14 mouse cellular contexts compared by ENCODE assay signal in genomic region chr11:115463397-115463796, GRCm38 (mm10). TPM values are rescaled to one million over a fixed set of nuclear protein-coding genes. Genes with fewer than 3 reads are reported as not detected.
A peak's percentile ranks its signal among the peaks of the same experiment; 100 is the strongest.
DNase-seq lines count a peak whose midpoint lies in the region; ATAC-seq and TF ChIP-seq lines count a peak whose summit lies in the region.
"Had no signal": no experiment of that assay in that cellular context is flagged by ENCODE, and none has a peak within 500 bp of the region (broad histone marks: within the 10 kb centered on the region; RNA-seq: fewer than 3 reads in every experiment).

No protein-coding gene starts in this region.

- H3K36me3 ChIP-seq in heart, embryonic 10.5 days, result no peaks in the 10 kb centered on the region
- H3K36me3 ChIP-seq in kidney, embryonic 16.5 days (ENCODE audit: insufficient read depth, low read length), result no peaks in the 10 kb centered on the region
- peaks cover 21% of the 10 kb centered on the region for H3K36me3 ChIP-seq in thymus, adult 2 months (ENCODE audit: control insufficient read depth, insufficient read depth, low read length)
- H3K36me3 ChIP-seq: hindbrain, embryonic 13.5 days; midbrain, embryonic 12.5 days had no signal

- no peak for DNase-seq in heart, embryonic 10.5 days (ENCODE audit: low spot score)
- DNase-seq in heart, postnatal 4 days, result no peak
- DNase-seq in ZHBTc4 (ENCODE audit: low read depth, low spot score), result peak; percentile 86
- peak; percentile 71 for DNase-seq in thymus, adult 2 months
- DNase-seq in lung, postnatal 14 days, result no peak
- no peak for DNase-seq in spleen, postnatal 4 days (ENCODE audit: low spot score in 2 of 2)
- DNase-seq in layer of hippocampus, postnatal 25 days (ENCODE audit: extremely low spot score in 1 of 2, low spot score in 1 of 2), result no peak
- DNase-seq: gastrocnemius, postnatal 36 days; right cerebral cortex, postnatal 25 days had no signal

- peak overlapping the region; percentile 38 for H3K4me2 ChIP-seq in kidney, embryonic 16.5 days (replicated peaks; ENCODE audit: low read depth, low read length)
- H3K4me2 ChIP-seq: hindbrain, embryonic 13.5 days; midbrain, embryonic 12.5 days had no signal

- peak overlapping the region; percentile 42; the same call in 1 of the 2 replicates for H3K27ac ChIP-seq in heart, embryonic 10.5 days
- peak overlapping the region; percentile 66 for H3K27ac ChIP-seq in kidney, embryonic 16.5 days (ENCODE audit: low read length)
- H3K27ac ChIP-seq in thymus, adult 2 months (ENCODE audit: control insufficient read depth, insufficient read depth, low read length), result peak overlapping the region; percentile 96
- H3K27ac ChIP-seq: hindbrain, embryonic 13.5 days; liver, embryonic 14.5 days; midbrain, embryonic 12.5 days had no signal

- no peak overlapping the region for H3K4me3 ChIP-seq in heart, embryonic 10.5 days
- peak overlapping the region; percentile 28 for H3K4me3 ChIP-seq in kidney, embryonic 16.5 days (ENCODE audit: low read length)
- H3K4me3 ChIP-seq in thymus, adult 2 months (ENCODE audit: control insufficient read depth, insufficient read depth, low read length), result peak overlapping the region; percentile 59
- H3K4me3 ChIP-seq: hindbrain, embryonic 13.5 days; midbrain, embryonic 12.5 days had no signal

- peak overlapping the region; percentile 39; the same call in 1 of the 2 replicates for H3K9ac ChIP-seq in kidney, embryonic 16.5 days (replicated peaks; ENCODE audit: low read length)
- H3K9ac ChIP-seq: hindbrain, embryonic 13.5 days; liver, embryonic 14.5 days; midbrain, embryonic 12.5 days had no signal

- peak; percentile 59; the same call in 1 of the 2 replicates for TF ChIP-seq POLR2A in thymus, adult 2 months (IDR thresholded peaks at IDR 0.05; ENCODE audit: control insufficient read depth, extremely low read depth, insufficient read depth, low read length, poor library complexity)

- no peaks in the 10 kb centered on the region for H3K9me3 ChIP-seq in heart, embryonic 10.5 days
- no peaks in the 10 kb centered on the region for H3K9me3 ChIP-seq in kidney, embryonic 16.5 days (ENCODE audit: low read length)
- H3K9me3 ChIP-seq: hindbrain, embryonic 13.5 days; midbrain, embryonic 12.5 days had no signal

- WGBS in heart, embryonic 10.5 days, result 46% methylated on average over 11 of the region's 11 CpGs
- 59% methylated on average over 11 of the region's 11 CpGs for WGBS in kidney, embryonic 16.5 days
- whole genome bisulfite sequencing in thymus, adult 2 months, result 3% methylated on average over 11 of the region's 11 CpGs

- H3K4me1 ChIP-seq in heart, embryonic 10.5 days, result peaks cover 39% of the 10 kb centered on the region
- H3K4me1 ChIP-seq in kidney, embryonic 16.5 days (ENCODE audit: insufficient read depth, low read length), result peaks cover 3% of the 10 kb centered on the region; the same call in 1 of the 2 replicates
- H3K4me1 ChIP-seq in thymus, adult 2 months (replicated peaks; ENCODE audit: control insufficient read depth, insufficient read depth, low read length), result peaks cover 58% of the 10 kb centered on the region
- H3K4me1 ChIP-seq: midbrain, embryonic 12.5 days had no signal

- no peak for ATAC-seq in kidney, embryonic 16.5 days (ENCODE audit: low FRiP score, low TSS enrichment)

- peaks cover 6% of the 10 kb centered on the region for H3K27me3 ChIP-seq in heart, embryonic 10.5 days (ENCODE audit: insufficient read depth, poor library complexity, severe bottlenecking)
- H3K27me3 ChIP-seq in kidney, embryonic 16.5 days (ENCODE audit: insufficient read depth, low read length), result no peaks in the 10 kb centered on the region
- H3K27me3 ChIP-seq in thymus, adult 2 months (ENCODE audit: control insufficient read depth, insufficient read depth, low read length), result no peaks in the 10 kb centered on the region
- H3K27me3 ChIP-seq: midbrain, embryonic 12.5 days had no signal

- no peak for TF ChIP-seq CTCF in thymus, adult 2 months (IDR thresholded peaks at IDR 0.05; ENCODE audit: borderline replicate concordance, control insufficient read depth, extremely low read depth, insufficient read depth, low read length, poor library complexity)

RNA-seq across cellular contexts. Expression of gene Slc16a5, which starts 1.1 kb away (rescaled TPM):
- polyA plus RNA-seq in heart, embryonic 10.5 days (2016; fragmentation: Nextera tagmentation; extraction: Ambion mirVana), result 0.33 and 0.36 TPM in 2 replicates
- total RNA-seq in heart, postnatal 4 days (2021), result under 1 TPM in 1 of 2 experiments, not detected in 1; 0.29 TPM
- polyA plus RNA-seq in kidney, embryonic 16.5 days (2015; fragmentation: Nextera tagmentation; extraction: Ambion mirVana), result 28.4 and 31.5 TPM in 2 replicates
- polyA plus RNA-seq in thymus, adult 2 months (2012; rRNA removed), result 446 and 456 TPM in 2 replicates
- total RNA-seq in layer of hippocampus, postnatal 25 days (2021), result not detected

RNA-seq across cellular contexts. Expression of gene Armc7, which starts 12.1 kb away (rescaled TPM):
- polyA plus RNA-seq in heart, embryonic 10.5 days (2016; fragmentation: Nextera tagmentation; extraction: Ambion mirVana), result 5.4 and 7.6 TPM in 2 replicates
- 1 to 10 TPM; 3.1 to 4.3 TPM for total RNA-seq in heart, postnatal 4 days (2021)
- polyA plus RNA-seq in kidney, embryonic 16.5 days (2015; fragmentation: Nextera tagmentation; extraction: Ambion mirVana), result 9.0 and 10.5 TPM in 2 replicates
- 86.1 and 91.3 TPM in 2 replicates for polyA plus RNA-seq in thymus, adult 2 months (2012; rRNA removed)
- 10 to 100 TPM in 1 of 2 experiments, 1 to 10 TPM in 1; 9.3 to 10.3 TPM for total RNA-seq in layer of hippocampus, postnatal 25 days (2021)

RNA-seq across cellular contexts. Expression of gene Trim80, which starts 23.1 kb away (rescaled TPM):
- polyA plus RNA-seq in heart, embryonic 10.5 days (2016; fragmentation: Nextera tagmentation; extraction: Ambion mirVana), result 0.19 and 0.23 TPM in 2 replicates
- total RNA-seq in heart, postnatal 4 days (2021), result not detected
- polyA plus RNA-seq in kidney, embryonic 16.5 days (2015; fragmentation: Nextera tagmentation; extraction: Ambion mirVana), result 0.12 and 0.35 TPM in 2 replicates
- 0.79 and 0.80 TPM in 2 replicates for polyA plus RNA-seq in thymus, adult 2 months (2012; rRNA removed)
- not detected for total RNA-seq in layer of hippocampus, postnatal 25 days (2021)
- total RNA-seq: gastrocnemius, postnatal 36 days had no signal
- polyA plus RNA-seq: hindbrain, embryonic 13.5 days; midbrain, embryonic 12.5 days; neural tube, embryonic 14.5 days had no signal

RNA-seq across cellular contexts. Expression of gene Nt5c, which starts 28.3 kb away (rescaled TPM):
- 79.3 and 95.0 TPM in 2 replicates for polyA plus RNA-seq in heart, embryonic 10.5 days (2016; fragmentation: Nextera tagmentation; extraction: Ambion mirVana)
- total RNA-seq in heart, postnatal 4 days (2021), result 10 to 100 TPM; 27.3 to 27.4 TPM
- polyA plus RNA-seq in kidney, embryonic 16.5 days (2015; fragmentation: Nextera tagmentation; extraction: Ambion mirVana), result 77.6 and 82.1 TPM in 2 replicates
- 122 and 145 TPM in 2 replicates for polyA plus RNA-seq in thymus, adult 2 months (2012; rRNA removed)
- total RNA-seq in layer of hippocampus, postnatal 25 days (2021), result 10 to 100 TPM; 68.8 to 70.4 TPM

RNA-seq across cellular contexts. Expression of gene Kctd2, which starts 43.5 kb away (rescaled TPM):
- polyA plus RNA-seq in heart, embryonic 10.5 days (2016; fragmentation: Nextera tagmentation; extraction: Ambion mirVana), result 12.3 and 13.3 TPM in 2 replicates
- total RNA-seq in heart, postnatal 4 days (2021), result 10 to 100 TPM; 22.8 to 27.3 TPM
- 4.7 and 4.8 TPM in 2 replicates for polyA plus RNA-seq in kidney, embryonic 16.5 days (2015; fragmentation: Nextera tagmentation; extraction: Ambion mirVana)
- 65.5 and 69.1 TPM in 2 replicates for polyA plus RNA-seq in thymus, adult 2 months (2012; rRNA removed)
- total RNA-seq in layer of hippocampus, postnatal 25 days (2021), result 10 to 100 TPM; 65.4 to 74.6 TPM

Comparison
In these comparisons a context has a peak if more than half of its experiments do, and no peak if none do; other contexts are left out.
1. DNase-seq: peak in ZHBTc4 (single experiment) and thymus, adult 2 months (single experiment); none in heart, embryonic 10.5 days (single experiment), heart, postnatal 4 days (single experiment), lung, postnatal 14 days (single experiment), spleen, postnatal 4 days (0 of 2) and layer of hippocampus, postnatal 25 days (0 of 2).
2. H3K27ac ChIP-seq: peak in every context shown above with its lines; median percentile 96 in thymus, adult 2 months; 66 in kidney, embryonic 16.5 days; 42 in heart, embryonic 10.5 days.
3. RNA of gene Slc16a5, which starts 1.1 kb away (polyA plus RNA-seq): 446 to 456 TPM in thymus, adult 2 months and 28.4 to 31.5 TPM in kidney, embryonic 16.5 days; 0.33 to 0.36 TPM in heart, embryonic 10.5 days; every median in the first group is over 10 times any median in the second.